Mouse (Mus musculus) common myeloid progenitor, adult 5-6 weeks (primary cell): ENCODE measurements at regions not wholly inside any gene's neighbourhood (a gene's known extent, or its start where the extent isn't known, plus 50 kb on each side); places are given as distances from the start of the nearest gene placed in this dataset.

Source experiments
- ATAC-seq: replicated peaks from 2 replicates; pipeline ENCODE4 v1.8.0; 2016; ENCODE audit warnings: low read depth, mild to moderate bottlenecking, moderate TSS enrichment, inconsistent platforms; ENCODE audit not compliant: poor library complexity, severe bottlenecking

DNA sequence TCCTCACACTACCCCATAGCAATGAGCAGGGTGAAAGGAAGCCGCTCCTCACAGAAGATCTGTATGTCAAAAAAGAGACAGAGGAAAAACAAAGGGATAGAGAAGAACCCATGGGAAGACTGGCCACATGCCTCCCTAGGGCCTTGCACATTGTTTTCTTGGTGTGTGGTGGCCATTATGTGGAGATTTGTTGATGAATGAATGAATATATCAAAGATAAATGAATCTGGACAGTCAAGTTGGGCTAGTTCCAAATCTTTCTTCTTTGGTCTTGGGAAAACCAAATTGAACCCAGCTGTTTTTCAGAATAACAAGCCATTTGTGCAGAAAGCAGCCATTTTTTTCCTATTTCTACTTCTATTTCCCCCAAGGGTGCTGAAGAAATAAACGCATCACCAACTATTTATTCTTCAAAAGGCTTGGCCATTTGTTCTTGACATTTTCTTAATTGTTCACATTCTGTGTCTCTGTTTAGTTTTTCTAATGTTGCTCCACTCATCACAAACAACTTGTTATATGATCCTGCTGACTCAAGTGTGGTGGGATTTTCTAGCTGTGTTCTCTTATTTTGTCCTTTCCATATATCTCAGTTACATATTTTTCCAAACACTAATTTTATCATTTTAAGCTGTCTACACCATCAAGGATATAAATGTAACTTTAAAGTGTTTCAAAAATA is 208.9 kb downstream of the Snx13 start:
- no peak for ATAC-seq

- ATAC-seq, result no peak
Observed at GRCm38 (mm10) chr12:35248476-35248875, 201.5 kb downstream of the Snx13 start.

GRCm38 (mm10) chr12:35246226-35247014 is 199.4 kb downstream of the Snx13 start:
- ATAC-seq, result no peak

GRCm38 (mm10) chr12:35232322-35232673 is 185.3 kb downstream of the Snx13 start:
- no peak for ATAC-seq

GRCm38 (mm10) chr12:35231414-35232321 is 184.7 kb downstream of the Snx13 start:
- ATAC-seq, result no peak

- ATAC-seq, result no peak
Observed at GRCm38 (mm10) chr12:35220429-35220828, 173.4 kb downstream of the Snx13 start.

GRCm38 (mm10) chr12:35220002-35220401 is 173.0 kb downstream of the Snx13 start:
- no peak for ATAC-seq

DNA sequence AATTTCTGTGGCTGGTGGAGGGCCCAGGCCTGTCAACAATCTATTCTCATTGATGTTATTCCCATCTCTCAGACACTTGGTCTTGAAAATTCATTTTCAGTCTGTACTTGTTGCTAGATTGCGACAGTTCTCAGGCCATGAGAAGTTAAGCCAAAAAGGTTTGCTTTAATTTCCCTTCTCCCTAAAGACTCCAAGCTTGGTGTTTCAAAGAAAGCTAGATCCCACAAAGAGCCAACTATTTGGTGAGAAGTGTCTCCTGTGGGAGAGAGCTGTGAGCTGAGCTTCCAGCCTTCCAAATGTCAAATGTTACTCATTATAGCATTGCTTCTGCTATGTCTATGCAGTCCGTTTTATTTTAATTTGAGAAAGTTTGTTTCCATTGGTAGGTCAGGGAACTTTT is 169.7 kb downstream of the Snx13 start:
- no peak for ATAC-seq

GRCm38 (mm10) chr12:35209399-35209798 is 162.4 kb downstream of the Snx13 start:
- ATAC-seq, result no peak

DNA sequence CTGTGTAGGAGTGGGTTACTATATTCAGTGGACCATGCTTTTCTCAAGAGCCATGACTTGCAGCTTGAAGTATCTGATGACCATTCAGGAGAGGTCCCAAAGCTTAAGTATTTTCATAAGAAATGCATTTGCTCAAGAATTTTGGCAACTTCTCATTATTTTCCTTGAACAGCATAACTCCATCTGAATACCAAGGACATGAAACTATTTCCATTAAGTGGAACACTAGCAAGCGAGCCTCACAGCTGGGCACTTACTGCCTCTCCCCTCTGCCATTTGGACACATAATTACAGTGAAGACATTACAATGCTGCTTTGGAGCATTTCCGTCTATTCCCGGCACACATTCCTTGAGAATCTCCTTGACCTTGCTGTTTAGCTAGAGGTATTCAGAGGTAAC is 160.6 kb downstream of the Snx13 start:
- no peak for ATAC-seq

DNA sequence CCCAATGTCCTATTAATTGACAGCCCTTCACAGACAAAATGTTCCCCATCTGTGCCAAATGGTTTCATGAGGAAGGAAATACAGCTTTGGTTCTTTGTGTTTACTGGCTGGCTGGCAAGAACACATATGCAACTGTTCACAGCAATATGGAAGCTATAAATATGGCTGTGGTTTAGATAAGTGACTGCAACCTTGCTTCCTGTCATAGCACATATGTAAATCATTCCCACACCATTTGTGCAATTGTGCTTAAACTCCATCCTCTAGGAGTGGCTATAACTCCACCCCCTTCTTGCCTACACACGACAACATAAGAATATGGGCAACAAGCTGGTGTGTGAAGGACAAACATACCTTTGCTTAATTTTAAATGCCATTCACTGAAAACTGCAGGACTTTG is 156.4 kb downstream of the Snx13 start:
- ATAC-seq, result peak; percentile 42

GRCm38 (mm10) chr12:35200110-35200509 is 153.1 kb downstream of the Snx13 start:
- no peak for ATAC-seq
